Mouse (Mus musculus) ES-Bruce4 (cell line): ENCODE results near the gene Rcvrn. TPM values are rescaled to one million over a fixed set of nuclear protein-coding genes. Genes with fewer than 3 reads are reported as not detected.

Source experiments
- H3K27ac ChIP-seq: 2 replicates; pipeline ENCODE4 v1.5.1; 2012; ENCODE audit warnings: low read length, inconsistent platforms; ENCODE audit not compliant: insufficient read depth
- H3K27me3 ChIP-seq: 2 replicates; pipeline ENCODE4 v1.6.1; 2012; ENCODE audit warnings: mild to moderate bottlenecking, low read length, inconsistent platforms; ENCODE audit not compliant: control insufficient read depth, poor library complexity, insufficient read depth, severe bottlenecking
- H3K36me3 ChIP-seq: 2 replicates; pipeline ENCODE4 v1.6.1; 2012; ENCODE audit warnings: inconsistent platforms, mild to moderate bottlenecking, low read length, moderate library complexity; ENCODE audit not compliant: control insufficient read depth, poor library complexity, insufficient read depth, severe bottlenecking
- H3K4me1 ChIP-seq: one replicate; pipeline ENCODE4 v1.8.1; 2011; ENCODE audit warnings: low read length; ENCODE audit not compliant: control insufficient read depth, insufficient read depth
- H3K4me3 ChIP-seq: 2 replicates; pipeline ENCODE4 v1.5.1; 2011; ENCODE audit warnings: low read depth, mild to moderate bottlenecking, low read length
- H3K9ac ChIP-seq: 2 replicates; pipeline ENCODE4 v1.6.1; 2012; ENCODE audit warnings: low read depth, mild to moderate bottlenecking, inconsistent platforms; ENCODE audit not compliant: poor library complexity, severe bottlenecking
- H3K9me3 ChIP-seq: replicated peaks from 2 replicates; pipeline ENCODE4 v1.6.1; 2012; ENCODE audit warnings: mild to moderate bottlenecking, low read length, inconsistent platforms; ENCODE audit not compliant: control insufficient read depth, poor library complexity, insufficient read depth, severe bottlenecking
- CTCF ChIP-seq: IDR thresholded peaks from one replicate; pipeline ENCODE4 v1.8.1; 2011; ENCODE audit warnings: low read depth, low read length
- EP300 ChIP-seq: IDR thresholded peaks from 2 replicates; pipeline ENCODE4 v1.6.1; 2011; ENCODE audit warnings: low read depth, low read length; ENCODE audit not compliant: insufficient read depth
- POLR2A ChIP-seq: IDR thresholded peaks from one replicate; pipeline ENCODE4 v1.8.1; 2011; ENCODE audit warnings: low read length; ENCODE audit not compliant: insufficient read depth
- polyA plus RNA-seq: library from polyadenylated mRNA; stranded (reverse); fragments of >200 nt; gene quantifications from 2 replicates; pipeline ENCODE4 v1.2.4, GENCODE M21; 2011; ENCODE audit warnings: low read depth; ENCODE audit not compliant: missing spikeins, insufficient read depth, insufficient read length

Gene Rcvrn
- polyA plus RNA-seq, 1 experiment = not detected

DNA sequence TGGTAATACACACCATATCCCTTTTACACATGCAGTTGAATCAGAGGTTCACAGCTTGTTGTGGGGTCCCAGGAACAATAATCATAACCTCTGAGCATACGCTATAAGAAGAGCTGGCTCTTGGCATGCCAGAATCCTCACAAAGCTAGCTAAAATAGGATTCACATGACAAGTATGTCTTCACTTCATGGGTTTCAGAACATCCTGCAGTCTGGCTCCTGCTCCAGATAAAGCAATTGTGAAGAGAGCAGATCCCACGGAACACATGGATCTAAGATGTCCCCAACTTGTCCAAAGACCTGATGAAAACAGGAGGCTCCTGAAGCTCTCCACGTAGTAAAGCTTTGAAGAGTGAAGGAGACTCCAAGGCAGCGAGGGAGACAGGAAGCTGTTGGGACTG, 20.3 kb downstream of the Rcvrn start:
- H3K27me3 ChIP-seq = no peaks in the 10 kb centered on the region
- H3K9ac ChIP-seq = no peak overlapping the region
- H3K36me3 ChIP-seq = no peaks in the 10 kb centered on the region
- TF ChIP-seq POLR2A = no peak
- no peak for TF ChIP-seq CTCF
- no peak overlapping the region for H3K27ac ChIP-seq
- no peaks in the 10 kb centered on the region for H3K4me1 ChIP-seq
- H3K9me3 ChIP-seq = no peaks in the 10 kb centered on the region
- no peak overlapping the region for H3K4me3 ChIP-seq

DNA sequence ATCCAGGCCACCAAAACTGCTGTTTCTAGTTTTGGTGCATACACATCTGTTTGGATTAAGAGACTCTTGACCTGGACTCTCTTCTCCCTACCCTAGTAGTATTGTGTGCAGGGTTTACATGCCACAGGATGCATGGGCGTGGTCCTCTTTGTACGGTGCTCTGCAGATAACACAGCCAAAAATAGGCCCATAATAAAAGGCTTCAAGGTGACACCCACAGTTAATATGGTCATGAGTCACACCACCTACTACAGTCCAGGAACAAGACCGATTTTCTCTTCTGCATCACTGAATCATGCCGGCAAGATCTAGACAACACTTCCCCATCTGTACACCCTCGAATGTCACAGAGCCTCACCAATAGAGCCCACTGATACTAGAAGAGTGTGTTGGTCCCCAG, 26.4 kb downstream of the Rcvrn start:
- TF ChIP-seq CTCF = no peak
- TF ChIP-seq POLR2A = no peak
- no peak for TF ChIP-seq EP300
- Histone ChIP-seq H3K9me3 (no peaks in the 10 kb centered on the region), H3K36me3 (no peaks in the 10 kb centered on the region), H3K27me3 (no peaks in the 10 kb centered on the region), H3K27ac (no peak overlapping the region), H3K4me3 (no peak overlapping the region), H3K9ac (no peak overlapping the region), H3K4me1 (no peaks in the 10 kb centered on the region)

DNA sequence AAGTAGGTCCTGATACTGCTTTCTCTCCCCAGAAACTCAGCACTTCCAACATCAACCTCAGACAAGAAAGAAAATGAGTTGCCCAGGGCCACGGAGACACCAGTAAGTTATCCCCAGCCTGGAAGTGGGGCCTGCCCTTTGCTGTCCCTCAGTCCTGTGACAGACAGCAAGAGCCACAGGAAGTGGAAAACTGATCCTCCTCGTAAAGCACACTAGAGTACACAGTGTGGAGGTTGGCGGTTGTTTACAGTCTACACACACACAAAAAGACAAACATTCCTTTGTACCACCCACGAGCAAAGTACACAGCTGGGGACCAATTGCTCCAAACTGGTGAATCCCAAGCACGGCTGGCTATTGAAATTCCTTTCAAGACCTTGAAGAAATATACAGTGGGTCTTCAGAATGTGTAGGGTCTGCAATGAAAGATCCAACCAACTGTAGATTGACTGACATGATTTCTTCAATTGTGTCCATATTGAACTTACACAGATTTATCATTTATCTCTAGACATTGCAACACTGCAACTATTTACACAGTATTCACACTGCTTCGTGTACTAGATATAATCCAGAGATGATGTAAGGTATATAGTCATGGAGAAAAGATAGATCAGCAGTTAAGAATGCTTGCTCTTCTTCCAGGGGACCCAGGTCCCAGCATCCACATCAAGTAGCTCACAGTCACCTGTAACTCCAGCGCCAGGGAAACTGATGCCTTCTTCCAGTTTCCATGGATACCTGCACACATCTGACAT, 27.5 kb downstream of the Rcvrn start:
- H3K9me3 ChIP-seq = no peaks in the 10 kb centered on the region
- no peak overlapping the region for H3K4me3 ChIP-seq
- no peaks in the 10 kb centered on the region for H3K36me3 ChIP-seq
- no peaks in the 10 kb centered on the region for H3K27me3 ChIP-seq
- H3K4me1 ChIP-seq = no peaks in the 10 kb centered on the region
- TF ChIP-seq POLR2A (no peak), EP300 (no peak), CTCF (no peak)
- no peak overlapping the region for H3K9ac ChIP-seq
- no peak overlapping the region for H3K27ac ChIP-seq

DNA sequence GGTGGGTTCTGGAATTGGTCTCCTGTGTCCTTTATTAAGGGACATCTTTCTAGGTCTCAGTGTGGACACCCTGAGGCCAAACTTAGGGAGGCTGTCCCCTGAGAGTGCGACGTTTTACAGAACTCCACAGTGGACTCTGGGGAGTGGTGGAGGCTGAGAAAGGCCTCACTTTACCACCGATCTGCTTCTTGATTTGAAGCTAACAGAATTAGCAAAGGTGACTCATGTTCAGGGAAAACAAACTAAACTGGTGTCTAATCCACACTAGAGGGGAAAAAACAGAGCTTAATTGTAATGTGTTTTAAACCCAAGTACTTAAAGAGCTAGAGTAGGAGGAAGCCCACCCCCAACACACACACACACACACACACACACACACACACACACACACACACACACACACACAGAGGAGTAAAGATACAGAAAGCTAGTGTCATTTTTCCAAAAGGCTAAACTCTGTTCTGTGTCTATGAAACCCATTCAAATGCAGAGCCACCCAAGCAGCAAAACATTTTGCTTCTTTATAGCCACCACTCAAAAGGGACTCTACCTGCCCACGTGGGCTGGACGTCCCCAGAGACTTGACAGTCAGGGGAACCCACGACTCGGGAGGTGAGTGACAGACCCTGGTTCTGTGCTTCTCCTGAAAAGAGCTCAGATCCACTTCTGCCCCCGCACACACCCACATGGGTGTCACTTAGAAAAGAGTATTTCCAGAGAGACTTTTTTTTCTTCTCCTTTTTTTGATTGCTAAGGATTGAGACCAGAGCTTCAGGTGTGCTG, 28.3 kb downstream of the Rcvrn start:
- no peak for TF ChIP-seq CTCF
- TF ChIP-seq EP300 = no peak
- no peak for TF ChIP-seq POLR2A
- Histone ChIP-seq H3K9me3 (no peaks in the 10 kb centered on the region), H3K4me3 (no peak overlapping the region), H3K36me3 (no peaks in the 10 kb centered on the region), H3K4me1 (no peaks in the 10 kb centered on the region), H3K27me3 (no peaks in the 10 kb centered on the region), H3K9ac (no peak overlapping the region), H3K27ac (no peak overlapping the region)

DNA sequence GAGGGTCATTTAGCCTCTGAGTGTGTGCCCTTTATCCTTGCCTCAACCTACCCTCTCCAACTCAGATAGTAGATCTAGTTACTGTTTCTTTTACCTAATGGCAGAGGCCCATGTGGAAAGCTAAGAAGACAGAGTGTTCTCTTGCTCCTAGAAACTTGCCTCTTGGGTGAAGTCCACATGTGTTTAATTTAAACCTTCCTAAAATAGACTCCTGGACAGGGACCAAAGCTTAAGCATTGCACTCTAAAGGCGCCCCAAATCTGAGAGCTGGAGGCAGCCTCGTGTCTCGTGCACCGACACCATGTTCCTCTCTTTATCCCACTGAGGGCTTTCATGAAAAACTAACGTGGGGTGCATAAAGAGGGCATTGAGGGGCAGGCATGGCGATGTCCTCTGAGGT, 32.0 kb downstream of the Rcvrn start:
- Histone ChIP-seq H3K9ac (no peak overlapping the region), H3K27ac (no peak overlapping the region), H3K36me3 (no peaks in the 10 kb centered on the region), H3K4me1 (no peaks in the 10 kb centered on the region), H3K4me3 (no peak overlapping the region), H3K9me3 (no peaks in the 10 kb centered on the region), H3K27me3 (no peaks in the 10 kb centered on the region)
- TF ChIP-seq EP300 = no peak
- no peak for TF ChIP-seq CTCF
- no peak for TF ChIP-seq POLR2A

DNA sequence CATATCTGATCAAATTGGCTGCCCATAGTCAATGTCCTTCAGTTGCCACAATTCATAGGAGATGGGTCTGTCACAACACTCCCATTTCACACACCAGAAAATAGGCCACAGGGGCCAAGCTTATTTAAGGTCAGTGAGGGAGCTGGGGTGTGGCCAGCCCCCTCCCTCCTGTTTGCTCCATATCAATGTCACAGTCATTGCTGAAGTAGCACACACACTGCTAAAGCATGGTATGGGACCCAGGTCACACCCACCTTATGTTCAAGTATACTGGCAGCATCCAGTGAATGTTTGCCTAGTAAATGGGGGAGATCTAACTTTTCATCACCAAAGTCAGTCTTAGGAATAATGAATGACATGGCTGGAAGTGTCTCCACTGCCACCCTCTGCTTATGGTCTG, 33.6 kb downstream of the Rcvrn start:
- TF ChIP-seq POLR2A (no peak), EP300 (no peak), CTCF (no peak)
- Histone ChIP-seq H3K36me3 (no peaks in the 10 kb centered on the region), H3K27me3 (no peaks in the 10 kb centered on the region), H3K4me1 (no peaks in the 10 kb centered on the region), H3K4me3 (no peak overlapping the region), H3K27ac (no peak overlapping the region), H3K9me3 (no peaks in the 10 kb centered on the region), H3K9ac (no peak overlapping the region)
